Mouse (Mus musculus) gastrocnemius, adult 2 months (tissue): Measurements from ENCODE around the gene Mrnip. TPM values are rescaled to one million over a fixed set of nuclear protein-coding genes. Genes with fewer than 3 reads are reported as not detected.
A peak's percentile ranks its signal among the peaks of the same experiment; 100 is the strongest.
"Not testable (repeated sequence)": the region's sequence is repeated elsewhere in the genome, so short reads cannot be mapped to it uniquely, and the experiment has no call there.

Experiments used
- DNase-seq: peaks from one replicate; pipeline ENCODE4 v3.0.0; 2022
- H3K27ac ChIP-seq: fragments of 200-600 bp; 2 replicates; pipeline ENCODE4 v1.8.1; 2022; ENCODE audit warnings: mild to moderate bottlenecking
- H3K4me3 ChIP-seq: fragments of 200-600 bp; 2 replicates; pipeline ENCODE4 v1.8.1; 2022; ENCODE audit warnings: mild to moderate bottlenecking, moderate library complexity
- CTCF ChIP-seq: fragments of 200-600 bp; IDR thresholded peaks from 2 replicates; pipeline ENCODE4 v1.8.1; 2022; ENCODE audit warnings: antibody characterized with exemption, mild to moderate bottlenecking, moderate library complexity
- intact Hi-C: fragments of 180-260 bp; cut with DNase I; formaldehyde crosslinking; loops from one replicate; pipeline ENCODE4 v1.15.1; 2025
- long read RNA-seq, 2 experiments: library from polyadenylated mRNA; stranded (forward); transcript quantifications; one replicate each; pipeline ENCODE4 v2.0.0; 2021
- total RNA-seq, 2 experiments: library from RNA; stranded (reverse); gene quantifications; 2 replicates each; pipeline ENCODE4 v1.2.3; 2021

Mrnip gene
- 1 to 10 TPM; 2.4 to 3.1 TPM for total RNA-seq
- long read RNA-seq, experiment 1, partial matches to known transcripts: 1 of 1 reads
- long read RNA-seq, experiment 1, other reads (novel, unspliced or antisense): 0 of 1 reads
- long read RNA-seq, experiment 2: 0 reads

DNA sequence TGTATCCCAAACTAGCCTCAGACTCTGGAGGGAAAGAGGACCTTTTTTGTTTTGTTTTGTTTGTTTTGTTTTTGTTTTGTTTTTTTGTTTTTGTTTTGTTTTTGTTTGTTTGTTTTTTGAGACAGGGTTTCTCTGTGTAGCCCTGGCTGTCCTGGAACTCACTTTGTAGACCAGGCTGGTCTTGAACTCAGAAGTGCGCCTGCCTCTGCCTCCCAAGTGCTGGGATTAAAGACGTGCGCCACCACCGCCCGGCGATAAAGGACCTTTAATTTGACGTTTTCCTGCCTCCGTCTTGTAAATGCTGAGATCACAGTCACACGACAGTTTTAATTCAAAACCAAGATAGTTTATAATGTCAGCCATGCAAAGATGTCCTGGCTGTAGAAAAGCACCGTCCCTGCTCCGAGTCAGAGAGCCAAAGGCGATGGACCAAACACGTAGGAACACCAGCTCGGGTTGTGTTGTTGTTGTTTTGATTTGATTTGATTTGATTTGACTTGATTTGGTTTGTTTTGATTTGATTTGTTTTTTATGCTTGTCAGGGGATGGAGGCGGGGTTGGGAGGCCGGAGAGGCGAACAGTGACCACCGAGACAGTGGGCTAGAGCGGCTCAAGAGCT is at the start of gene Mrnip:
Mrnip (plus strand) TSS at position 334 of the 619 bp plus-strand sequence.
- peak within 1 kb of the TSS; percentile 89 for H3K4me3 ChIP-seq
- DNase-seq: not testable (repeated sequence)
- intact Hi-C loops: loop anchor here (2.0 kb wide), 2 partner anchors 37 to 43 kb away; partner anchors contain the start of genes Mgat4b, Sqstm1 and Tbc1d9b
- H3K27ac ChIP-seq: peak within 1 kb of the TSS; percentile 89

DNA sequence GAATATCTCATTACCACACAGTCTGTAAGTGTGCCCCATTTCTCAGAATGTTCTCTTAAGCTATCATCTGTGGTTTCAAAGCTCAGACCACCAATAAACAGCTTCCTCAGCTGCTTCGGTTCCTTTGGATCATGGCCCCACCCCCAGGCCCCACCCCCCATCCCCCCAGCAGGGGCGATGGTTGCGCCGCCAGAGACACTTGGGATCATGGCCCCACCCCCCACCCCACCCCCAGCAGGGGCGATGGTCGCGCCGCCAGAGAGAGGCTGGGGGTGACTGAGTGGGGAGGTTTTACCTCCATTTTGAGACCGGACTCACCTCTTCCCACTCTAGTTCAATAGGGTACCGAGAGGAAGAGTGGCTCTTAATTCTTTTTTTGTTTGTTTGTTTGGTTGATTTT is 46.5 kb upstream of the Mrnip start:
- intact Hi-C loops: no loop called here
- no peak for DNase-seq
- Histone ChIP-seq H3K27ac (no peak overlapping the region), H3K4me3 (no peak overlapping the region)
- no peak for TF ChIP-seq CTCF

- DNase-seq: peak; percentile 95
- intact Hi-C loops: loop anchor here (2.0 to 5.0 kb wide), 3 partner anchors 44 to 144 kb away; partner anchors contain the start of gene Mrnip
- peak; percentile 69 for TF ChIP-seq CTCF
- H3K27ac ChIP-seq: peak within 1 kb of the TSS; percentile 98
- H3K4me3 ChIP-seq: peak within 1 kb of the TSS; percentile 75
Measured at GRCm38 (mm10) chr11:50130811-50131766, 43.2 kb upstream of the Mrnip start, which contains the start of gene Tbc1d9b. Gene Tbc1d9b, plus strand, starts transcription at chr11:50131396.

DNA sequence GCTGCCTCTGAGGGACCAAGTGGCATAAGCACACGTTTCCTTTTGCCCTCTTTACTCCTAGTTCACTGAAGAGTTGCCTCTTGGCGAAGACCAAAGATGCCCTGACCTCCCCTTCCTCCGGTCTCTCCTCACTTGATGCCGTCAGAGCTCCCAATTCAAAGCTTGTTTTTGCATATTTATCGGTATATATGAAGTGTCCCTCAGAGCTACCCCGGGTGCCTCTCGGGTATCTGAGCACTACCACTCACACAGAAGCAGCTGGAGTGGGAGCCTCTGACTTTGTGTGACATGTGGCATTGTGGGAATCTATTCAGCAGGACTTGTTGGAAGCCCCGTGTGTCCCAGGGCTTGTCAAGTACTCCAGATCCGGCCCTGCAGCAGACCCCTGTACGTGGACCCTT is 42.4 kb upstream of the Mrnip start:
- intact Hi-C loops: loop anchor here (2.0 to 5.0 kb wide), 3 partner anchors 43 to 145 kb away; partner anchors contain the start of gene Mrnip
- no peak for DNase-seq
- no peak for TF ChIP-seq CTCF
- peak overlapping the region; percentile 98 for H3K27ac ChIP-seq
- H3K4me3 ChIP-seq: peak overlapping the region; percentile 75

- Histone ChIP-seq H3K4me3 (peak overlapping the region; percentile 75), H3K27ac (peak overlapping the region; percentile 98)
- intact Hi-C loops: loop anchor here (5.0 kb wide), 1 partner anchor 110 kb away; no protein-coding TSS in a partner anchor
- TF ChIP-seq CTCF: no peak
- DNase-seq: no peak
Measured at GRCm38 (mm10) chr11:50132265-50132664, 42.0 kb upstream of the Mrnip start.

GRCm38 (mm10) chr11:50134136-50134859 is 39.9 kb upstream of the Mrnip start:
- Histone ChIP-seq H3K27ac (peak overlapping the region; percentile 24), H3K4me3 (no peak overlapping the region)
- no peak for TF ChIP-seq CTCF
- intact Hi-C loops: loop anchor here (5.0 kb wide), 1 partner anchor 112 kb away; no protein-coding TSS in a partner anchor
- no peak for DNase-seq

DNA sequence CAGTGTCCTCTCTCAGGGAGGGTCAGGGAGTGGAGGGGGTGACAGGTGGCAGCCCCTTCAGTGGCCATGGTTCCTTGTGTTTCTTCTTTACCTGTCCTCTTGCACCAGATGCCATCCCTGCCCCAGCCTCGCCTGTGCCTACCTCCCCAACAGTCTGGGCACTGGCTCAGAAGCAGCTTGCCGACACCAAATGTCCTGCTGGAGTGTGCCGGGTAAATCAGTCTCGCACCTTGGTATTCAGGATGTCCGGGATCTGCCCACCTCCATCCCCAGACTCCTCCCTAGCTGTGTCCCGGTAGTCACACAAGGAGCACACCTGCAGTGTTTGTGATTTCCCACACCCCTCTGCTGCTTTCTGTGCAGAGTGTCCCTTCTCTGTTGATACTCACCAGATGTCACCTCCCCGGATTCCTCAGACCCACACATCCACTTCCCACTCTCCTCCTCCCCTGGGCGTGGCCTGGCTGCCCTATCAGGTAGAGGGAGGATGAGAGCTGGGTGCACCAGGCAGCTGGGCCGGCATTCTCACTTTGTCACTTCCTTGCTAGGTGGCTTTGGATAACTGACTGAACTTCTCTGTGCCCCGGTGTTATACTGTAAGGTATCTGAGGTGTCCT is 35.9 kb upstream of the Mrnip start:
- H3K27ac ChIP-seq: no peak overlapping the region
- intact Hi-C loops: no loop called here
- no peak for TF ChIP-seq CTCF
- no peak for DNase-seq
- no peak overlapping the region for H3K4me3 ChIP-seq

DNA sequence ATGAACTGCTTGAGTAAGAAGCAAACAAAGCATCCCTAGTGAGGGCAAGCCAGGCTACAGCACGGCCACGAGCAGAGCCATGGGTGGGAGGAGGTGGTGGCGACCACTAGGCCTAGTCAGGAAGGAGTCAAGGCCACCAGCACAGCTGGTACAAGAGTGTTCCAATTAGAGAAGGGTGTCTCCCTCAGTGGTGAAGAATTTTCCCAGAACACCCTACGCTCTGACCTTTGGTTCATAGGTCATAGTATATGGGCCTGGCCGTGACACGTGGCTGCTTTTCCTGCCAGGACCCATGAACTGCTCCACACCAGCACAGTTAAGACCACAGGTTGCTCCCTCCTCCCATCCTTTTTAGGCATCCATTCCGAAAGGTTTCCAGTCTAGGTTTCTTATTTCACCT is 34.7 kb upstream of the Mrnip start:
- no peak for TF ChIP-seq CTCF
- H3K4me3 ChIP-seq: no peak overlapping the region
- no peak for DNase-seq
- H3K27ac ChIP-seq: no peak overlapping the region
- intact Hi-C loops: no loop called here

DNA sequence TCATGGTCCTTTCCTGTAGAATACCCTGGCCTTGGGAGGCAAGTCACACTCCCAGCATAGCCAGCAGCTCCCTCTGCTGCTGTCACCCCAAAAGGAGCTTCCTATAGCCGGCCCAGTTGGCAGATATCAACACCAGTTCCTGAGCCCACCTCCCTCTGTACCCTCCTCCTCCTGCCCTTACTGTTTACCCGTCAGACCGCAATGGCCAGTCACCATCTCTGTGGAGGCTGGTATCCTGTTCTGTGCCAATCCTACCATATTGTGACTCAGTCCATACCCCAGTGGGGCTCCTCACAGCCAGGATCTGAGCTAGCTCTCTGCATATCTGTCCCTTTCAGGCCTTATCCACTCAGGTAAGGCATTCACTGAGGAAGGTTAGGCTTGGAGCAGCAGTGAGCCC is 28.7 kb upstream of the Mrnip start:
- no peak for TF ChIP-seq CTCF
- intact Hi-C loops: no loop called here
- H3K27ac ChIP-seq: no peak overlapping the region
- DNase-seq: no peak
- H3K4me3 ChIP-seq: no peak overlapping the region

DNA sequence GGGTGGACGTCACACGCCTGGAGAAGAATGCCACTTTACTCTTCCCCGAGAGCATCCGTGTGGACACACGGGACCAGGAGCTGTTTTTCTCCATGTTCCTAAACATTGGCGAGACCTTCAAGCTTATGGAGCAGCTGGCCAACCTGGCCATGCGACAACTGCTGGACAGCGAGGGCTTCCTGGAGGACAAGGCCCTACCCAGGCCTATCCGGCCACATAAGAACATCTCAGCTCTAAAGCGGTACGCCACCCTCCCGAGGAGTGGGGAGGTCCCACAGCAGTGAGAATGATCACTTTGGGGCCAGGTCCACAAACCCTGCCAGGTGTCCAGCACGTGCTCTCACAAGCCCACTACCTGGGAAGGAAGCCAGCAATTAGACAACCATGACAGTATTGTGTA is 28.1 kb upstream of the Mrnip start:
- Histone ChIP-seq H3K27ac (no peak overlapping the region), H3K4me3 (no peak overlapping the region)
- no peak for DNase-seq
- TF ChIP-seq CTCF: no peak
- intact Hi-C loops: no loop called here

DNA sequence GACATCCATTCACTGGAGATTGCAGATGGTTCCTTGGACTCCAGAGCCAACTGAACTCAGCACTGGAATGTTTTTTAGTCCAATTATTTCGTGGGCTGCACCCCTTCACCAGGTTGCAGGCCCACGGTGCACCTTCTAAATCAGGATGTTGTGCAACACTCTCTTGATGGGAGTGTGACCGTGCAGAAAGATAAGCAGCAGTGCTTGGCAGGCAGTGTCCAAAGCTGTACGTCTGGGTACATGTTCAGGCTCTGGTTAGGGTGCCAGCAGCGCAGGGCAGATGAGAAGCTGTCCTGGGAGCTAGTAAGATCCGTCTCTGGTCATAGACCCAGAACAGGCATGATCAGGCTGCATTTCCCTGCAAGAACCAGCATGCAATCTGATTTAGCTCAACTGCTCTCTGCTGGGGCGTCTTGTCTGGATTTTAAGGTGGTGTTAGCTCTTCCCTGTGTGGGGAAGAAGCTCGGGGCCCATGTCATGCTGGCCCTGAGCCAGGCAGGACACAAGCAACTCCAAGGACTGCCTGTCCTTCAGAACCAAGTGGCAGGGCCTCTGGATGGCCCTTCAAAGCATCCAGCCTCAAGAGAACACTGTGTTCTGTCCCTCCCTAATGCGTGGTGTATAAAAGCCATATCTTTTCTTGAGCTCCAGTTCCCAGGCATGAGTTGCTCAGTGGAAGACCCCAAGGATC is 26.8 kb upstream of the Mrnip start:
- no peak for DNase-seq
- intact Hi-C loops: no loop called here
- no peak overlapping the region for H3K4me3 ChIP-seq
- no peak overlapping the region for H3K27ac ChIP-seq
- TF ChIP-seq CTCF: no peak
